Mouse (Mus musculus) embryonic facial prominence, embryonic 14.5 days (tissue): Measurements from ENCODE around the gene Agtrap. TPM values are rescaled to one million over a fixed set of nuclear protein-coding genes. Genes with fewer than 3 reads are reported as not detected.
"Not testable (repeated sequence)": the region's sequence is repeated elsewhere in the genome, so short reads cannot be mapped to it uniquely, and the experiment has no call there.

Experiments
- ATAC-seq: fragments of 200-750 bp; cut with Nextera tagmentation; 2 replicates; pipeline ENCODE4 v1.8.0; 2017; ENCODE audit warnings: low read depth, moderate number of reproducible peaks, moderate TSS enrichment
- DNase-seq: peaks from one replicate; pipeline ENCODE4 v3.0.0-alpha.2; 2015; ENCODE audit warnings: low spot score
- H3K27ac ChIP-seq: fragments of 300-500 bp; sonication (generic); replicated peaks from 2 replicates; pipeline ENCODE4 v1.5.1; 2014; ENCODE audit warnings: low read depth, mild to moderate bottlenecking, low read length, moderate library complexity
- H3K27me3 ChIP-seq: fragments of 300-500 bp; sonication (generic); replicated peaks from 2 replicates; pipeline ENCODE4 v1.6.1; 2014; ENCODE audit warnings: low read length; ENCODE audit not compliant: control insufficient read depth, insufficient read depth
- H3K36me3 ChIP-seq: fragments of 300-500 bp; sonication (generic); 2 replicates; pipeline ENCODE4 v1.6.1; 2014; ENCODE audit warnings: low read length, mixed read lengths; ENCODE audit not compliant: control insufficient read depth, insufficient read depth
- H3K4me1 ChIP-seq: fragments of 300-500 bp; sonication (generic); 2 replicates; pipeline ENCODE4 v1.6.1; 2014; ENCODE audit warnings: antibody characterized with exemption, low read length; ENCODE audit not compliant: control insufficient read depth, insufficient read depth
- H3K4me2 ChIP-seq: fragments of 300-500 bp; sonication (generic); 2 replicates; pipeline ENCODE4 v1.6.1; 2014; ENCODE audit warnings: low read depth, mild to moderate bottlenecking, low read length, moderate library complexity, mixed read lengths
- H3K4me3 ChIP-seq: fragments of 300-500 bp; sonication (generic); 2 replicates; pipeline ENCODE4 v1.5.1; 2014; ENCODE audit warnings: low read depth, mild to moderate bottlenecking, low read length
- H3K9ac ChIP-seq: fragments of 300-500 bp; sonication (generic); 2 replicates; pipeline ENCODE4 v1.6.1; 2014; ENCODE audit warnings: low read depth, mild to moderate bottlenecking, low read length, moderate library complexity, mixed read lengths
- H3K9me3 ChIP-seq: fragments of 300-500 bp; sonication (generic); 2 replicates; pipeline ENCODE4 v1.6.1; 2016; ENCODE audit warnings: low read length; ENCODE audit not compliant: control insufficient read depth
- WGBS: fragments of 180-500 bp; shearing (Covaris S2); extraction: QIAGEN DNeasy Blood & Tissue Kit; methylation state at CpG from one replicate; pipeline ENCODE4 v1.1.7; 2014; 5-methylcytosine and 5-hydroxymethylcytosine counted together
- polyA plus RNA-seq: library from polyadenylated mRNA; unstranded; fragments of >200 nt; fragmentation: Nextera tagmentation; extraction: Ambion mirVana; gene quantifications from 2 replicates; pipeline ENCODE4 v1.2.1, GENCODE M21; 2014

Agtrap gene
- polyA plus RNA-seq, 1 experiment from 2014 or later: 16.2 TPM

DNA sequence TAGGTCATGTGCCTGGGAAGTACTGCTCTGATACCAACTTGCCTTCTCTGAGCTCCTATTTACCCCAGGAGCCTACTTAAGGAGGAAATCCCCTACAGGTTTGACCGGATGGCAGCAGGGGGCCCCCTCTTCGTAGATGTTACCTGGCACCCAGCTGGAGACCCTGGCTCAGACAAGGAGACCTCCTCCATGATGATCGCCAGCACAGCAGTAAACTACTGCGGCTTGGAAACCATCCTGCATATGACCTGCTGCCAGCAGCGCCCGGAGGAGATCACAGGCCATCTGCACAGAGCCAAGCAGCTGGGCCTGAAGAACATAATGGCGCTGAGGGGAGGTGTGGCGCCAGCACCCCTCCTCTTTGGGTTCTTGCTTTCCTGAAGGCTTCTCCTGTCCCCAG is 44.5 kb downstream of the Agtrap start:
- H3K4me2 ChIP-seq, H3K27me3 ChIP-seq, DNase-seq, ATAC-seq, H3K9me3 ChIP-seq, H3K27ac ChIP-seq, H3K9ac ChIP-seq, H3K4me3 ChIP-seq: not testable (repeated sequence)
- H3K4me1 ChIP-seq: peaks cover 27% of the 10 kb centered on the region
- WGBS: 89% methylated on average over 4 of the region's 8 CpGs
- H3K36me3 ChIP-seq: peaks cover 46% of the 10 kb centered on the region

DNA sequence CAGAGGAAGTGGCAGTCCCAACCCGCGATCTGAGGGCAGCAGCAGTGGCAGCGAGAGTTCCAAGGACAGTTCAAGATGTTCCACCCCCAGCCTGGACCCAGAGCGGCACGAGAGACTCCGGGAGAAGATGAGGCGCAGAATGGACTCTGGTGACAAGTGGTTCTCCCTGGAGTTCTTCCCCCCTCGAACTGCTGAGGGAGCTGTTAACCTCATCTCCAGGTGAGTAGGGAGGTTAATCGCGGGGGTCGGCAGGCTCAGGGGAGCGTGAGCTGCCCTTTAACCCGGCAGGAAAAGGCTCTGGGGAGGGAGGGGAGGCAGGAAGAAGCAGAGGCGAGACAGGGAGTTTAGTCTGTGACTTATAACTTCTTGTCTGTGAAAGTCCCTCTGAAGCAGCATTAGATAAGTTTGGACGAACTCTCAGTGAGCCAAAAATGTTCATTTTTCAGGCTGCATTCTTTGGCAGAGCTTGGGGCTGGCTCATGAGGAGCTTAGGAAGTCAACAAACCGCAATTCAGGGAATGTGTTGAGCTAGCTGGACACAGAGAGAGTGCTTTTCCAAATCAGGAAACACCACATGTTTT is 46.1 kb downstream of the Agtrap start:
- Histone ChIP-seq H3K27me3 (no peaks in the 10 kb centered on the region), H3K27ac (peak overlapping the region; percentile 83), H3K36me3 (peaks cover 32% of the 10 kb centered on the region), H3K4me3 (peak overlapping the region; percentile 87), H3K4me2 (peak overlapping the region; percentile 95), H3K4me1 (peaks cover 33% of the 10 kb centered on the region), H3K9ac (peak overlapping the region; percentile 80), H3K9me3 (no peaks in the 10 kb centered on the region)
- ATAC-seq: no peak
- WGBS: 2% methylated on average over 16 of the region's 16 CpGs
- peak; percentile 84 for DNase-seq

DNA sequence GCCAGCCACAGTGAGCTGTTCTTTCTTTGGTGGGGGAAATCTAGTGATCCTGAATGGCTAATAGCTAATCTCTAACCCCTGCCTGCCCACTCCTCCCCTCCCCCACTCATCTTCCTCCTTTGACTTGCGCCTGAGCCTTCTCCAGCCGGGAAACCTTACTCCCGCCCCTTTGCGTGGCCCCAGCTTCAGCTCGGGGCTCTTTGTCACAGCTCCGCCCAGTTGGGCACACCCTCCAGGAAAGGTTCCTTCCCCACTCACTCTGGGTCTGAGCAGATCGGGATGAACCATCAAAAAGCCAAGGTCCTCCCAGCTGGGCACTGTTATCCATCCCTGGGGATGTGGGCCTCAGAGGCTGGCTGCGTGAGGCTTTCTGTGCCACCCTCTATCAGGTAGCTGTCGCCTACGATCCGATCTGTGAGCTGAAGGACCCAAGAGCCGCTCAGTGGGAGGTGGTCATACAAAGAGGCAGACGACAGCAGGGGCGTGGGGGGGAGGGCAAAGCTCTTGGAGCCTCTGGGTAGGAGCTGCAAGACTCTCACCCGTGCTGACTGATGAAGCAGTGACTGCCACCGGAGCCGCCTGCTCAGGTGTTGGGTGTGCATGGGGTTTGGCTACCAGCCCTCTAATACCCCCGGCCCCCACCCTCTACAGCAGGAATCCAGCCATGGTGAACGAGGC is 46.8 kb downstream of the Agtrap start:
- peaks cover 33% of the 10 kb centered on the region for H3K4me1 ChIP-seq
- peaks cover 32% of the 10 kb centered on the region for H3K36me3 ChIP-seq
- 0% methylated on average over 18 of the region's 19 CpGs for WGBS
- H3K27ac ChIP-seq: peak overlapping the region; percentile 83
- H3K9ac ChIP-seq: peak overlapping the region; percentile 80
- peak overlapping the region; percentile 87 for H3K4me3 ChIP-seq
- DNase-seq (peak; percentile 91), ATAC-seq (peak; percentile 54)
- peak overlapping the region; percentile 95 for H3K4me2 ChIP-seq
- H3K27me3 ChIP-seq: no peaks in the 10 kb centered on the region
- H3K9me3 ChIP-seq: no peaks in the 10 kb centered on the region

DNA sequence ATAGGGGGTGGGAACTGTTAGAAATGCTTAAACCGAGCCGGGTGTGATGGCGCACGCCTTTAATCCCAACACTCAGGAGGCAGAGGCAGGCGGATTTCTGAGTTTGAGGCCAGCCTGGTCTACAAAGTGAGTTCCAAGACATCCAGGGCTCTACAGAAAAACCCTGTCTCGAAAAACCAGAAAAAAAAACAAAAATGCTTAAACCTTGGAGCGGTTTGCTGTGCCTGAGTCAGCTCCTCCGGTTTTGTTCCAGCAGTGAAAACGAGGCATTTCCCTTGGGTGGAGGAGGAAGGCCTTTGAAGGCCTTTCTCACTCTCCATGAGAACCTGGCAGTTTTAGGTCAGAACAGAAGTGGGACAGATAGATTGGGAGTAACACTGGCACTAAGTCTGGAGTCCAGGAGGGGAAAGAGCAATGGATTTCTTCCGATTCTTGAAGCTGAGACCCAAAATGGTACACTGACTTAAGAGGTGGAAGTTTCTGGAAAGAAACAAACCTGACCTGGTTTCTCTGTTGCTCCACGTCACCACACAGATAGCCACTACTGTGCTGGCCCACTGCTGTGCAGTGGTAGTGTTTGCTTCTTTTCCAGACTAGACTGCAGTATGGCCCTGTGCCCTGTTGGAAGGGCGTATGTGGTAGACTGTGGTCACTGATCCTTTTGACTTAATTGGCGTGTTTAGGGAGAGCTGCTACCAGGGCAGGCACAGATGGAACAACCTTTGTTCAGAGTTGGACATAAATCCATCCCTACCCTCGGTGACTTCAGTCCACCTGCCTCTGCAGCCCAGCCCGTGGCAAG is 47.6 kb downstream of the Agtrap start:
- H3K36me3 ChIP-seq: peaks cover 27% of the 10 kb centered on the region
- ATAC-seq (no peak), DNase-seq (peak; percentile 25)
- H3K9me3 ChIP-seq: no peaks in the 10 kb centered on the region
- peak overlapping the region; percentile 80; the same call in 1 of the 2 replicates for H3K9ac ChIP-seq
- H3K27me3 ChIP-seq: no peaks in the 10 kb centered on the region
- peaks cover 33% of the 10 kb centered on the region for H3K4me1 ChIP-seq
- 68% methylated on average over 15 of the region's 15 CpGs for WGBS
- peak overlapping the region; percentile 83 for H3K27ac ChIP-seq
- H3K4me3 ChIP-seq: peak overlapping the region; percentile 87
- H3K4me2 ChIP-seq: peak overlapping the region; percentile 95

DNA sequence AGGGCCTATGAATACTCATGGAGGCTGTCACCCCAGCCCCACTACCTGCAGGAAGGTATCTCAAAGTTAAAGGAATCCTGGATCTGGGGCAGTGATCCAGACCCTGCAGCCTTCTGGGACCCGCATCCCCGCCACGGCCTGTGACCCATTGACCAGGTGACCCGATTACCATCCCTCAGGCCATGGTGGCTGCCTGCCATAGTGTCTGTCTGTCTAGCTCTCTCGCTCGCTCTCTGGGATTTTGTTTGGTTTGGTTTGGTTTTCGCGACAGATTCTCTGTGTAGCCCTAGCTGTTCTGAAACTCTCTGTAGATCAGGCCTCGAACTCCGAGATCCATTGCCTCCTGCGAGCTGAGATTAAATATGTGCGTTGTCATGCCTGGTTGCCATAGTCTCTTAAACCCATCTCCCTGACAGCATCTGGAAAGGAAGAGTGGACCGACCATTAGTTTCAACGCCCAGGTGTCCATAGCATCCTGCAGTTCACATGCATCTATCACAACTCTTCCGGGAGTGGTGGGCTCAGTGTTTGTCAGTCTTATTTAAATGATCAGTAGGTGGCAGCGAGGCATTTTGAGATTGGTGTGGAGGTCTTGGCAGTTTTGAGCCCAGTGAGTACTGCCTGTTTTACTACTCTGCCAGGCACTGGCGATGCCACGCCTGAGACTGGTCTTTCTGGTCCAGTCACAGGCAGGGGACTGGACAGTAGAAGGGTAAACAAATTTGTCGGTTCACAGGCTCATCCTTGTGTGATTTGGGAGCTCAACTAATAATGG is 48.4 kb downstream of the Agtrap start:
- no peak for ATAC-seq
- H3K27ac ChIP-seq: peak overlapping the region; percentile 83

DNA sequence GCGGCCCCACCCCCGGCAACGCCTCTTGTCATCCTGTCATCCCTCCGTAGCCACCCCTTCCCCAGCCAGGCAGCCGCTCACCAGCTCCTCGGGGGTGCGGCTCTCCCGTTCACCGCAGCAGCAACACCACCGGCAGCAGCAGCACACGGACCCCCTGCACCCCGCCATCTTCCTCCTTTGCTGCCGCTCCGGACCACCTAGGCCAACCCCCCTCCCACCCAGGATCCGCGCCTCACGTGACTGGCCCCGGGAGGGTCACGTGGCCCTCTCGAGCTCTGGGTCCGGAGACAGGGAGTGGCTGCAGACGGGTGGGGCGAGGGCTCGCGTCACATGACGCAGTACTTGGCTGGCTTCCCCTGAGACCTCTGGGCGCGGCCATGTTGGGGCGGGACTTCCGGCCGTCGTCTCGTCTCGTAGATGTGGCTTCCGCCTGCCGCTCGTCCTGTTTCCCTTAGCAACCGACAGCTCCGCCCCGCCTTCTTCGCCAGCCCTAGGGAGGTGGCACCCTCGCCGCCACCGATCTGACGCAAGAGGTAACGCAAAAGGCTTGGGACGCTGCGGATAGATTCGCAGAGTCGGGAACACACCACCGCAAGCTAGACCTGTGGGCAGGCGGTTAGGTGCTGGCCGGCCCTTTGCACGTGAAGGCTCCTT is 49.1 kb downstream of the Agtrap start, which contains the start of the genes Clcn6 and Mthfr:
TSS of gene Clcn6 (minus strand) at position 222 of the 654 bp plus-strand sequence.
TSS of gene Mthfr (plus strand) at position 478 of the 654 bp plus-strand sequence.
- H3K4me1 ChIP-seq: peaks cover 33% of the 10 kb centered on the region
- 0% methylated on average over 40 of the region's 54 CpGs for WGBS
- peak within 1 kb of the TSS; percentile 95 for H3K4me2 ChIP-seq
- DNase-seq (peak; percentile 99), ATAC-seq (peak; percentile 91)
- H3K9ac ChIP-seq: peak within 1 kb of the TSS; percentile 80
- H3K27me3 ChIP-seq: no peaks in the 10 kb centered on the region
- H3K27ac ChIP-seq: peak within 1 kb of the TSS; percentile 83
- peak within 1 kb of the TSS; percentile 87 for H3K4me3 ChIP-seq
- H3K9me3 ChIP-seq: no peaks in the 10 kb centered on the region
- H3K36me3 ChIP-seq: peaks cover 21% of the 10 kb centered on the region

More for the DNA sequence above, 48.4 kb downstream of the Agtrap start:
- DNase-seq: peak; percentile 17
- no peaks in the 10 kb centered on the region for H3K9me3 ChIP-seq
- peaks cover 27% of the 10 kb centered on the region for H3K36me3 ChIP-seq
- peak overlapping the region; percentile 80 for H3K9ac ChIP-seq
- H3K4me2 ChIP-seq: peak overlapping the region; percentile 95
- WGBS: 19% methylated on average over 19 of the region's 19 CpGs
- peak overlapping the region; percentile 87 for H3K4me3 ChIP-seq
- H3K27me3 ChIP-seq: no peaks in the 10 kb centered on the region
- peaks cover 33% of the 10 kb centered on the region for H3K4me1 ChIP-seq

DNA sequence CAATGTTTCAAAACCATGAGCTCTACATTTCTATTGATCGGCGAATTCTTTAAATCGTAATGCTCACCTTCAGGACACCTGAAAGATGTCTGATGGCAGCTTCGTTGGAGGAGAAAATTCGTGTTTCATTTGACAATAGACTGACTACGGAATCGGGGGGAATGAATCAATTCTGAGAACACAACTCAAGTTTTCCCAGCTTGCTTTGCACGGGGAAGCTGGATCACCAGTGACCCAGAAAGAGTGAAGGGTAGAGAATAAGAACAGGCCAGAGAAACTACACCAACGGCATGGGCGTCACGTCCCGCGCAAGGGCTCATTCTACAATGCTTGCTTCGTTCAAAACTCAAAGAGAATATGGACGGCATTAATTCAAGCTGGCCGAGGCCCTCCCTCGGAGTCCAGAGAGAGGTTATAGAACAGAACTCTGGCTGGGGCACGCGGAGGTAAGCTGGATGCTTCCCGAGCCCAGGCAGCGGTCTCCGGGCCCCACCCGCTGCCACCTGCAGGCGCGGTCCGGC is 49.7 kb downstream of the Agtrap start:
- ATAC-seq: no peak

More for the DNA sequence above, 49.7 kb downstream of the Agtrap start:
- Histone ChIP-seq H3K4me1 (peaks cover 33% of the 10 kb centered on the region), H3K27me3 (no peaks in the 10 kb centered on the region), H3K4me3 (peak overlapping the region; percentile 87), H3K9ac (peak overlapping the region; percentile 80), H3K4me2 (peak overlapping the region; percentile 95), H3K9me3 (no peaks in the 10 kb centered on the region), H3K36me3 (peaks cover 19% of the 10 kb centered on the region), H3K27ac (peak overlapping the region; percentile 73)
- DNase-seq: no peak
- WGBS: 7% methylated on average over 24 of the region's 26 CpGs
